Mouse (Mus musculus): Measurements from ENCODE around the gene Cdkn2aip.

DNA sequence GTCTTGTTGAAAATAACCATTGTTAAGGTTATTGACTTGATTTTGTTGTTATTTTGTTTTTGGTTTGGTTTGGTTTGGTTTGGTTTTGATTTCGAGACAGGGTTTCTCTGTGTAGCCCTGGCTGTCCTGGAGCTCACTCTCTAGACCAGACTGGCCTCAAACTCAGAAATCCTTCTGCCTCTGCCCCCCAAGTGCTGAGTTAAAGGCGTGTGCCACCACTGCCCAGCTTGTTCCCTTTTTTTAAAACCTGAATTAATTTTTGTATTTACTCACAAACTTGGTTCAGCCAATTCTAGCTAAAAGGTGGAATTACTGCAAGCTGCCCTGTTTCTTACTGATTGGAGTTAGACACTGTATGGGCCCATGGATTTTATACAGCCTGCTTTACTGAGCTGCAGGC, 37.1 kb downstream of the Cdkn2aip start:
- TF ChIP-seq POLR2A (IDR thresholded peaks at IDR 0.05; ENCODE audit: insufficient read depth, low read depth, low read length) (no peak), CTCF (IDR thresholded peaks at IDR 0.05; ENCODE audit: insufficient read depth, low read depth, low read length) (no peak)

Measured in olfactory bulb, adult 2 months (tissue).